Mouse (Mus musculus) ovary, adult 10 weeks (tissue): ENCODE measurements around the gene Nek11. TPM values are rescaled to one million over a fixed set of nuclear protein-coding genes. Genes with fewer than 3 reads are reported as not detected.

Experiments
- polyA plus RNA-seq: library from polyadenylated mRNA; stranded (reverse); fragments of 350-450 nt; fragmentation: Illumina TruSeq; extraction: RNeasy Lipid Tissue Mini Kit (QIAGEN cat#74804); gene quantifications from one replicate; pipeline ENCODE4 v1.2.3, GENCODE M21; 2014

Gene Nek11
- 2.3 TPM for polyA plus RNA-seq

GRCm38 (mm10) chr9:105395218-105395627, at the start of gene Nek11, which contains the start of gene Aste1:
Gene Nek11 (minus strand): TSS chr9:105395524.
Gene Aste1 (plus strand): TSS chr9:105395392.

DNA sequence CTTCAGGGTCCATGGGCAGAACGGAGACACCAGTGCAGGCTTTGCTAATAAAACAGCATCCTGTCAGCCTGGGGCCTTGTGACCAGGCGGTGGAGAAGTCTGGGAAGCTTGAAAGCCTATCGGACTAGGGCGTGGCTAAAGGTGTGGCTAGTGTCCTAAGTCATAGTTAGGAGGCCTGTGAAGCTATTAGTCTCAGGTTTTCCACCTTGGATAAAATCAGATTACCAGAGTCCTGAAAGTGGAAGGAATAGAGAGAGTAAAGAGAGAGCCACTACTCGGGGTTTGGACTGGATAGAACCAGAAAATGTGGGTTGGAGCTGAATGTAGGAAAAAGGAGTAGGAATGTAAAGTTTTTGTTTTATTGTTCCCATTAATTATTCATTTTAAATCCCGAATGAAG, 250.3 kb downstream of the Nek11 start, which contains the start of gene 1700080E11Rik:
Gene 1700080E11Rik (minus strand): TSS at position 101 of the 400 bp plus-strand sequence.

GRCm38 (mm10) chr9:105131253-105132001, 263.9 kb downstream of the Nek11 start, which contains the start of gene Nudt16:
Gene Nudt16 (minus strand): TSS chr9:105131824.

Other genes with a start within 250 kb of the Nek11 start
- gene Aste1, start 132 bp downstream of the Nek11 start, polyA plus RNA-seq: 20.0 TPM
- gene Atp2c1, start 131.8 kb upstream of the Nek11 start, polyA plus RNA-seq: 142 TPM
- gene Pik3r4, start 247.5 kb upstream of the Nek11 start, polyA plus RNA-seq: 21.7 TPM